Mouse (Mus musculus) MEL (cell line): ENCODE measurements around the gene Igll1.

Experiments
- CTCF ChIP-seq, 3 experiments: IDR thresholded peaks in 2 of 3; conservative IDR thresholded peaks in 1 of 3; 2 replicates each; pipeline ENCODE4 v1.5.1; 2011 to 2012; ENCODE audit warnings: low read length in 3 of 3, low read depth in 2 of 3, mild to moderate bottlenecking in 2 of 3, improper control_type of control experiment in 1 of 3, inconsistent platforms in 1 of 3, mixed read lengths in 1 of 3, moderate library complexity in 1 of 3; ENCODE audit not compliant: control insufficient read depth in 1 of 3, insufficient read depth in 1 of 3, poor library complexity in 1 of 3, severe bottlenecking in 1 of 3
- ELF1 ChIP-seq: IDR thresholded peaks from 2 replicates; pipeline ENCODE4 v1.6.1; 2014; ENCODE audit warnings: low read depth, mild to moderate bottlenecking, inconsistent platforms, low read length, improper control_type of control experiment, moderate library complexity
- MYC ChIP-seq: IDR thresholded peaks from 2 replicates; pipeline ENCODE4 v1.6.1; 2011; ENCODE audit warnings: low read depth, mild to moderate bottlenecking, low read length, improper control_type of control experiment, moderate library complexity
- POLR2A ChIP-seq, 2 experiments: IDR thresholded peaks; 2 replicates each; pipeline ENCODE4 v1.6.1; 2011 to 2012; ENCODE audit warnings: low read length in 2 of 2, mild to moderate bottlenecking in 2 of 2, control low read depth in 1 of 2, improper control_type of control experiment in 1 of 2, low read depth in 1 of 2, moderate library complexity in 1 of 2; ENCODE audit not compliant: control insufficient read depth in 1 of 2, insufficient read depth in 1 of 2, poor library complexity in 1 of 2
- POLR2AphosphoS5 ChIP-seq: IDR thresholded peaks from 2 replicates; pipeline ENCODE4 v1.6.1; 2012; ENCODE audit warnings: low read depth, borderline replicate concordance, mild to moderate bottlenecking, inconsistent platforms, low read length, moderate library complexity, mixed read lengths
- RCOR1 ChIP-seq: IDR thresholded peaks from 2 replicates; pipeline ENCODE4 v1.6.1; 2012; ENCODE audit warnings: low read depth, mild to moderate bottlenecking, inconsistent platforms, low read length, improper control_type of control experiment
- TBP ChIP-seq: IDR thresholded peaks from 2 replicates; pipeline ENCODE4 v1.8.0; 2011; ENCODE audit warnings: low read depth, low read length, improper control_type of control experiment
- ZC3H11A ChIP-seq: IDR thresholded peaks from 2 replicates; pipeline ENCODE4 v1.6.1; 2012; ENCODE audit warnings: low read depth, mild to moderate bottlenecking, inconsistent platforms, low read length, improper control_type of control experiment

DNA sequence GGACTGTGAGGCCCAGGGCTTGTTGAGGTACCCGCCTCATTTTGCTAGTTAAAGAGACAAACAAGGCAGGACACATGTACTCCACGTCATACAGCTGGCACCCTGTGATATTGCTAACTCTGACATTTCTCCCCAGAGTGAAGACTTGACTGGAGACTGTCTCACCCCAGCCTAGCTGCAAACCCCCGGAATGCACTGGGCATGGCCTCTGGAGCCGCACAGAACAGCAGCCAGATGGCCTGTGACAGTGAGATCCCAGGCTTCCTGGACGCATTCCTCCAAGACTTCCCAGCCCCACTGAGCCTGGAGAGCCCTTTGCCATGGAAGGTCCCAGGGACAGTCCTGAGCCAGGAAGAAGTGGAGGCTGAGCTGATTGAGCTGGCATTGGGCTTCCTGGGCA is 39.4 kb upstream of the Igll1 start:
- TF ChIP-seq ELF1 = no peak
- TF ChIP-seq TBP = no peak
- no peak for TF ChIP-seq CTCF (IDR thresholded peaks at IDR 0.05 in 2 of 3, conservative IDR thresholded peaks at IDR 0.05 in 1 of 3; ENCODE audit: control insufficient read depth in 1 of 3, insufficient read depth in 1 of 3, low read depth in 2 of 3, low read length in 3 of 3, poor library complexity in 1 of 3, severe bottlenecking in 1 of 3)
- no peak for TF ChIP-seq RCOR1
- no peak for TF ChIP-seq ZC3H11A
- no peak for TF ChIP-seq POLR2A (IDR thresholded peaks at IDR 0.05; ENCODE audit: control insufficient read depth in 1 of 2, insufficient read depth in 1 of 2, low read depth in 1 of 2, low read length in 2 of 2, poor library complexity in 1 of 2)
- no peak for TF ChIP-seq POLR2AphosphoS5
- no peak for TF ChIP-seq MYC
